Mouse (Mus musculus): Measurements from ENCODE around the gene Slc48a1.

DNA sequence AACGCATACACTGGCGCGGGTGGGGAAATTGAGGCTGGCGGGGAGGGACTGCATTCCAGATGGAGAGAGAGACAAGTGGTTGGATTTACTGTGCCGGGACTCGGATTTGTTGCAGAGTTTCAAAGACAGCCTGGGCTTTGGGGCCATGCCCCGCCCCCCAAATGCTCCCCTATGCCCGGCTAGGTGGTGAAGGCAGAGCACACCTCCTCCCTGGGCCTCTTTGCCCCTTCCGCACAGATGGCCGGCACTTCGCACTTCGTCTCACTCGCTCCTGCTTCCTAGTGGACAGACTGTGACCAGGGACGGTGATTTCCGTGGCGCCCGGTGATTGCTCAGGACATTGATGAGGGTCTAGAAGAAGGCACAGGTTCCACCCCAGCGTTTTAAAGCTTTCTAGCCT is 10.1 kb upstream of the Slc48a1 start:
- TF ChIP-seq CTCF (conservative IDR thresholded peaks at IDR 0.05; ENCODE audit: low read length) (no peak), POU5F1 (IDR thresholded peaks at IDR 0.05; ENCODE audit: borderline replicate concordance, low read length) (no peak)
